Mouse (Mus musculus): ENCODE results near the gene Cacna1d.

- TF ChIP-seq CTCF (IDR thresholded peaks at IDR 0.05; ENCODE audit: insufficient read depth, low read length), result no peak
- no peak for TF ChIP-seq POLR2A (IDR thresholded peaks at IDR 0.05; ENCODE audit: borderline replicate concordance, extremely low read depth, low read depth, low read length)
These were observed 451.8 kb downstream of the Cacna1d start for GRCm38 (mm10) chr14:30039413-30039812.
